Mouse (Mus musculus): ENCODE measurements at regions not wholly inside any gene's neighbourhood (a gene's known extent, or its start where the extent isn't known, plus 50 kb on each side); places are given as distances from the start of the nearest gene placed in this dataset.

GRCm38 (mm10) chr11:79881812-79882211, 80.4 kb downstream of the Utp6 start:
- DNase-seq (ENCODE audit: low spot score), result no peak

DNA sequence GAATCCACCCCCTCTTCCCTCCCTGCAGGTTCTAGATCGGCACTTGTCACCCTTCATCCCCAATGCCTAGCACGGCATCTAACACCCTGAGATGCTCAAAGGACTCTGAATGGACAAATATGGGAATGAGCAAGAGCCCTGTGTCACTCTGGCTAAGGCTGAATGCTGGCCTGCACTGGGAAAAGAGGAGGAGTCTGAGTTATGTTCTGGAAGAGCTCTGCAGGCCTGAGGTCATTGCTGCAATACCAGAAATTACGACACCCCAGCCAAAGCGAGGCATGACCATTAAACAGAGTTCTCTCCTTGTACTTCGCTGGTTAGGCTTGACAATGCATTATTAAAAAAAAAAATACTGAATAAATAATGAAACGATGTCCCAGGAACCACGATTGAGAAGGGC, 84.1 kb downstream of the Utp6 start:
- peak; percentile 69 for DNase-seq (ENCODE audit: low spot score)

GRCm38 (mm10) chr11:79877184-79877745, 84.9 kb downstream of the Utp6 start:
- no peak for DNase-seq (ENCODE audit: low spot score)

GRCm38 (mm10) chr11:79871783-79872628, 90.2 kb downstream of the Utp6 start:
- DNase-seq (ENCODE audit: low spot score), result no peak

DNA sequence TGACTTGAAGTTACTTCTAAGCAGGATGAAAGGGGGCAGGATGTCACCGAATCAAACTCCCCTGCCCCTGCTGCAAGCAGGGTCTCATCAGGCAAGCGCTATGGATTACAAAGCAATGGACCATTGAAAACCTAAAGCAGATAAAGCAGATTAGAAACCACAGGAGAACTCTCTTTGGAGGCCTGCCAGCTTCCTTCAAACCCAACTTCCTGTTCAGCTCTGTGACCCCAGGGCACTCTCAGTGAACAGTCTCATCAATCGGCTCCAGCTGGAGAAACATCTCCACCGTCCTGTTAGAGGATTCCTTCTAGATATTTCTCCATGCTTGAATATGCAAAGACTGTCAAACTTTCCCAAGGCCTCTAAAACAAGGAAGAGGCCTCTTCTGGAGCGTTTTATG, 92.0 kb downstream of the Utp6 start:
- DNase-seq (ENCODE audit: low spot score), result peak; percentile 37

DNA sequence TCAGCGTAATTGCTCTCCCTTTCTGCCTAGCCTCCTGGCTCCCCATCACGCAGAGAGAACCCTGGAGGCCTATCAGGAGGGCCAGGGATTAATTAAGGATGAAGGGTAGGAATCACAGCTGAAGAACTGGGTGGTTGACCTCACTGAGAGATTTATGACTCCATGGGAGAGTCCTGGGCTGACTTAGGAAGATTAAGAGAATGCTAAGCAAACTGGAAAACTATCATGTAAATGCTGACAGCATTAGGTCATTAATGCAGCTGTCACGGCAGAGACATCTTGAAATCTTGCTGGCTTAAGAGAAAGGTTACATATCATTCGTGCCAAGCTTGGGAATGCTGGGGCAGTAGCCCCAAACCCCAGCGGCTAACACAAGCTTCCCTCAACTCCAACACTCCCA, 93.2 kb downstream of the Utp6 start:
- DNase-seq (ENCODE audit: low spot score), result no peak

DNA sequence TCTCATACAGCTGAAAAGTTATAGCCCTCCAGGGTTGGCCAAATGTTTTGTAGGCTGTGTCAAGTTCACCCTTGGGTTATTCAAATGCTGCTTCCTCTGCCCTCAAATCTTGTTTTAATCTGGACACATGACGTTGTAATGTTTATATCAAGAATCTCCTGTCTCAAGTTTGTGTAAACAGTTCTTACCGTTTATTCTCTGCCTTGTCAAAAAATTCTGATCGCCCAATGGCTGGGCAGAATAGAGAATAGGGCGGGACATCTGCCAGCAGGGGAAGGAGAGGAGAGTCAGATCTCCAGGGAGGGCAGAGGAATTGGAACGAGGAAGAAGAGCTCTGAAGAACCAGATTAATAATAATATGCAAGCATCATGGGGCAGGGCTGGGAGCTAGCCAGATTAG, 97.4 kb downstream of the Utp6 start:
- DNase-seq (ENCODE audit: low spot score), result no peak

DNA sequence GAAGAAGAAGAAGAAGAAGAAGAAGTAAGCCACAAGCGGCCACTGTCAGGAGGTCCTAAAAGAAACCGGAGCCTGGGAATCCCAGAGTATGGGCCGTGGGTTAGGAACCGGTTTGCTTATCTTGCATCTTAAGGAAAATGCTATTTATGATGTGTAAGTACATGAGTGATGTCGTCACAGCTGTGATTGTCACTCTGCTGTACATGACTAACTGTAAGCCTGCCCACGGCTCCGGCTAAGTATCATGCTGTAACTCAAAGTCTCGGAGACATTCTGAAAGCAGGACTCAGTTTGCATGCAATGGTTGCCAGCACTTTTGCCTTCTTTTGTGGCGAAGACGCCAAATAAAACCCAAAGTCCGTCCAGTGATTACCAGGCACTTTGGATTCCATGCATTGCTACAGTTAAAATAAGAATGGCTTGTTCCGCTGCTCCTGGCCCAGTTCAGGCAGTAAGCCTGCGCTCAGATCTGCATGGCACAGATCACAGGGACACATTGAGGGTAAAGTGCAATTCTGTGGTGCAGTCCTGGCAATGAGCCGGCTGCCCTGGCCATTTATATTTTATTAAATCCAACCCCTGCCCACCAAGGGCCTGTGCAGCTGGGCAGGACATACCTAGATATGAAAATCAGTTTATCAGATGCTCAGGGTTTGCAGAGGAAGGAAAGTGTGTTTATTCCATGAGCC, 98.6 kb downstream of the Utp6 start:
- no peak for DNase-seq (ENCODE audit: low spot score)

DNA sequence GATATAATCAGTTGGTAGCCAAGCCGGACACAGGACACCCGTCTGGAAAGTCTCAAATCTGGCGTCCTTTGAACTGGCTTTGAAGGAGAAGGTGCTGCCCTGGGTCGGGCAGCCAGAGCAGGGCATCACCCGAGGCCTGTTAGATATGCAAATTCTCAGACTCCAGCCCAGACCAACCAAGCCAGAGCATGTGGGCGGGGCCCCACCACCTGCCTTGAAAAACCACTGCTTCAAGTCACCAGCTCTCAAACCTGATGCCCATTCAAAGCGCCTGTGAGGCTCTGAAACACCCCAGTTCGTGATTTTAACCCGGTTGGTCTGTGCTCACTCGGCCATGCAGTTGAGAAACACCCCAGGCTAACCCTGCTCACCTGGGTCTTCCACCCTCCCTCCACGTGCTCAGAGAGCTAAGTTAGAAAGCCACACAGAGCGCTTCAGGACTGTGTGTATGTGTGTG, 101.6 kb downstream of the Utp6 start:
- no peak for DNase-seq (ENCODE audit: low spot score)

GRCm38 (mm10) chr11:79856376-79856775, 105.8 kb downstream of the Utp6 start:
- no peak for DNase-seq (ENCODE audit: low spot score)

DNA sequence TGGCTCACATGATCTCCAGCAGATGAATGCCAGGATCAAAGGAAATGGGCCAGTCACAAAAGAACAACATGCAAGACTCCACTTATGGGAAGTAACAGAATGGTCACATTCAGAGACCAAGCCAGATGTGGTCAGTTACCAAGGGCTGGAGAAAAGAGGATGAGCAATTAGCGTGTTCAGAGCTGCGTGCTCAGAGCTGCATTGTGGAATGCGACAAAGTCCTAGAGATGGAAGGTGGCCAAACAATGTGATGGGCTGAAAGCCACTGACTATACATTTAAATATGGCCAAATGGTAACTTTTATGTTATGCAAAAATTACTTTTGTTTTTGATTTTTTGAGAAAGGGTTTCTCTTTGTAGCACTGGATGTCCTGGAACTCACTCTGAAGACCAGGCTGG, 112.6 kb downstream of the Utp6 start:
- DNase-seq (ENCODE audit: low spot score), result no peak

GRCm38 (mm10) chr11:79844436-79844835, 117.8 kb downstream of the Utp6 start:
- peak; percentile 29 for DNase-seq (ENCODE audit: low spot score)

GRCm38 (mm10) chr11:79843021-79843420, 119.2 kb downstream of the Utp6 start:
- DNase-seq (ENCODE audit: low spot score), result peak; percentile 47

- no peak for DNase-seq (ENCODE audit: low spot score)
These were observed 122.2 kb downstream of the Utp6 start for GRCm38 (mm10) chr11:79839973-79840372.

DNA sequence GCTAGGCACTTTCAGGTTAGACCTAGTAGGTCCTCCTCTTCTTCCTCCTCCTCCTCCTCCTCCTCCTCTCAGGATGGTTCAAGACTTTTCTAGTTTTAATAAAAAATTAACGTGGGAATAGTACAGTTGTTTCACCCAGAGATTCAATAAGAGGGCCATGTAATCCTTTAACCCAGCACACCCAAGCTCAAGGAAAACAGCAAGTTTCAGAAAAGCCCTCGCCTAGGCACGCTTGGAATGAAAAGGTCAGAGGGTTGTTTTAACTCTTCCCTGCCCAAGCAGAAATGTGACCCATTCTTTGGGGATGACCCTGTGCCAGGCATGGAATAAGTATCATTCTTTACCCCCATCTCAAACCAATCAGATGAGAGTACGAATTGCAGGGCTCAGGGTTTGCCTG, 124.1 kb downstream of the Utp6 start:
- no peak for DNase-seq (ENCODE audit: low spot score)

DNA sequence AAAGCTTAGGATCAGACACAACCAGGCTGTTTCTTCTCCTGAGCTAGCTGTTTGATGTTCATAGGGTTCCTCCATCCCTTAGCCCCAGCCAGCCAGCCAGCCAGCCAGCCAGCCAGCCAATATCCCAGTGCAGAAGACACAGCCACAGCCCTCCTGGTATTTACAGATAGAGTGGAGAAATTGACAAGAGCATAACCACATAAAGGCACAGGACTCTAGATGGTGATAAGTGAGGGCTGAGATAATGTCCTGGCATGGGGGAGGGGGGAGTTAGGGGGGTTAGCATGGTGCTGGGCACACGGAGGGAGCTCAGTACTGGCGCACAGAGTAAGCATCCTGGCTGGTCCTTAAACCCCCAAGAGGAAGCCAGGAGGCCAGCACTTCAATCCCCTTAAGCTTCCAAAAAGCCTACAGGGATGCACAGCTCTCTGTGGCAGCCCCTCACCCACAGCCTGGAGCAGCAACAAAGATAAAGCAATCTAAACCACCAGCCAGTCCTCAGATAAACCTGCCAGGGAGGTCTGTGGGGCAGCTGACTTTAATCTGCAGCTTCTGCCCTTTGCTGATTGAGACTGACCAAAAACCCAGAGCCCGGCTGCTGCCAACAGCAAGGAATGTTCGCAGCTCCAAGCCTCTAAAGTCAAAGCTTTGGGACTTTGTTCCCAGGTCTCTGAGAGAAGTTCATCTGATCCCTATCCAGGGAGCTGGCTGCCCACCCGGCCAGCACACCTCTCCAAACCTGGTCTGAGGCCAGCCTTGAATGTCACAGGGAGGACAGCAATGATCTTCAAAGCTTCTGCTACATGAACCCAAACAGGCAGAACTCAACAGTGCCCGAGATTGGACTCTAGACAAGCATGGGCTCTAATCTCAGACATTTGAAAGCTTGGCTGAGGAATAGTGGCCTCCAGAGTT, 124.9 kb downstream of the Utp6 start:
- DNase-seq (ENCODE audit: low spot score), result peak; percentile 44

DNA sequence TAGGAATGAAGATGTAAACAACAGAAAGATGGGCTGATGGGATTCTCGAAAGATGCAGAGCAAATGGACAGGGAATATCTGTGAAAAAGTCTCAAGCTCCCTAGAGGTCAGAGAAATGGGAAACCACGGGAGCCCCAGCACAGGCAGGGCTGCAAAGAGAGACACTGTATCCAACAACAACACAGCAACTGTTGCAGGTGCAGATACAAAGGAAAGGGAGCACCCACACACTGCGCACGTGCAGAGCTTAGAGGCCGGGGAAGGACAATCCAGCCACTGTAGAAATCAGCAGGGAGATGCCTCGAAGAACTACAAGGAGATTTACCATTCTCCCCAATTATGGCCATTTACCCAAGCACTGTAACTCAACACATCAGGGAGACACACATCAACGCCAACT, 126.3 kb downstream of the Utp6 start:
- DNase-seq (ENCODE audit: low spot score), result no peak

GRCm38 (mm10) chr11:79833817-79834216, 128.4 kb downstream of the Utp6 start:
- no peak for DNase-seq (ENCODE audit: low spot score)

GRCm38 (mm10) chr11:79831591-79832320, 130.4 kb downstream of the Utp6 start:
- peak; percentile 70 for DNase-seq (ENCODE audit: low spot score)

DNA sequence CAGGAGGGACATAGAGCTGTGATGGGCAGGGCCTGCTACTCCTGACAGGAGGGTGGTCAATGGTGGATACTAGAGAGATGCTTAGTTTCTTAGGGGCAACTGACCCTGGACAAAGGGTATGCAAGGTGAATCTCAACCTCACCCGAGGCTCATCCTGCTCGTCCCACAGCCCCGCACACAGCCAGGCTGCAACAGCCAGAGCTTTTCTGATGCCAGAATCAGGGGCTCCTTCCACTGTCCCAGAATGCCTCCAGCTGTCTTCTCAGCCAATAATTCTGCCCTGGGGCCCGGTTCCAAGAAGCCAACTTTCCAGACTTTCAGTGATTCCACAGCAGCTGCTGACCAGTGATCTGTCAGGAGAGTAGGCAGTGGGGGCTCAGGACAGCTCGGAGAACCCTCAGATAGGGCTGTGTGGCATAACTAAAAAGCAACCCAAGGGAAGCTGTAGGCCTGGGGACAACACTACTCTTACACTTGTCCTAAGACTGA, 131.6 kb downstream of the Utp6 start:
- DNase-seq (ENCODE audit: low spot score), result no peak

- DNase-seq (ENCODE audit: low spot score), result no peak
These were observed 135.2 kb downstream of the Utp6 start for GRCm38 (mm10) chr11:79827034-79827433.
